Mouse (Mus musculus) bone marrow, adult 2 months (tissue): ENCODE measurements around the gene Apol7b.

Source experiments
- CTCF ChIP-seq: fragments of 200-500 bp; IDR thresholded peaks from 2 replicates; pipeline ENCODE4 v1.5.1; 2011; ENCODE audit warnings: low read length, control low read depth; ENCODE audit not compliant: control insufficient read depth, insufficient read depth
- POLR2A ChIP-seq: fragments of 200-500 bp; IDR thresholded peaks from 2 replicates; pipeline ENCODE4 v1.6.1; 2011; ENCODE audit warnings: low read depth, mild to moderate bottlenecking, control low read depth, low read length, borderline replicate concordance; ENCODE audit not compliant: control insufficient read depth

DNA sequence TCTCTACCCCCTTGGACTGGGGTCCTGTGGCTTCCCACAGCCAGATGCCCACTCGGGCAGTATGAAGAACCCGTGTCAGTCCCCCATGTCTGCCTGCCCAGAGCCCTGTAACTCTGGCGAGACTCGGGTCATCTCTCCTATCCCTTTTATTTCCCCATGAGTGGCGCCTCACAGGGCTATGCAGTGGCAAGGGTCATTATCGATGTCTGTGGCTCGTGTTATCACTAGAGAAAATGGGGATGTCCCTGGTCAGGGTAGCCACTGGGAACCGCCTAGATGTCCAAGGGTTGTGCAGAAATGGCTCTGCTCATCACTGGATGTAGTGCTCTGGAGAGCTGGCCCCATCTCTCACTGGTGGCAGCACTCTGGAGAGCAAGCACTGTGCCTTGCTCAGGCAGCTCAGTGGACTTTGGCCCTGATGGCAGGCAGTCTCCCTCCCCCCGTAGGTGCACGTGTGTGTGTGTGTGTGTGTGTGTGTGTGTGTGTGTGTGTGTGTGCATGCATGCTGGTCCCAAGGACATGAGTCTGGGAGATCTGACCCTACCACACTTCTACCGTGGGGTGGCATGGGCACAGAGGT is 64.9 kb downstream of the Apol7b start:
- TF ChIP-seq CTCF, result no peak
- TF ChIP-seq POLR2A, result no peak
